Mouse (Mus musculus): ENCODE measurements at regions not wholly inside any gene's neighbourhood (a gene's known extent, or its start where the extent isn't known, plus 50 kb on each side); places are given as distances from the start of the nearest gene placed in this dataset.

DNA sequence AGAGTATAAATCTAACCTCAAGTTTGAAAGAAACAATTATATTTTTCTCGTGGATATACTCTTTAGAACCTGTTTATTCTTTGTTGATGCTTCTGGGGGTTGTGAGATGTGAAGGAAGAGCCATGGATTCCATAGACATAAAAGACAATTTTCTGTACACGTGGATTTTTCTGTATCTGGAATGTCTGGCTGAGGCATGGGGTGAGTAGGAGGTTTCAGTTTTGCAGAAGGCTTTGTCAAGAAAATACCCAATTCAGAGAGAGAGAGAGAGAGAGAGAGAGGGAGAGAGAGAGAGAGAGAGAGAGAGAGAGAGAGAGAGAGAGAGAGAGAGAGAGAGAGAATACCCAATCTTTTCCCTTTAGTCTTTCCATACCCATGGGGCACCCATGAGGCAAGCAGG, 315.0 kb upstream of the Xylt1 start:
- H3K9me3 ChIP-seq (replicated peaks) = no peaks in the 10 kb centered on the region
- 43% methylated on average over 2 of the region's 2 CpGs for WGBS (ENCODE audit: insufficient replicate concordance)
- H3K27ac ChIP-seq = no peak overlapping the region
- no peak for ATAC-seq
- H3K36me3 ChIP-seq = no peaks in the 10 kb centered on the region
- H3K27me3 ChIP-seq (replicated peaks) = no peaks in the 10 kb centered on the region
- no peak overlapping the region for H3K4me2 ChIP-seq
- H3K4me3 ChIP-seq = no peak overlapping the region
- no peak overlapping the region for H3K9ac ChIP-seq
- no peaks in the 10 kb centered on the region for H3K4me1 ChIP-seq

DNA sequence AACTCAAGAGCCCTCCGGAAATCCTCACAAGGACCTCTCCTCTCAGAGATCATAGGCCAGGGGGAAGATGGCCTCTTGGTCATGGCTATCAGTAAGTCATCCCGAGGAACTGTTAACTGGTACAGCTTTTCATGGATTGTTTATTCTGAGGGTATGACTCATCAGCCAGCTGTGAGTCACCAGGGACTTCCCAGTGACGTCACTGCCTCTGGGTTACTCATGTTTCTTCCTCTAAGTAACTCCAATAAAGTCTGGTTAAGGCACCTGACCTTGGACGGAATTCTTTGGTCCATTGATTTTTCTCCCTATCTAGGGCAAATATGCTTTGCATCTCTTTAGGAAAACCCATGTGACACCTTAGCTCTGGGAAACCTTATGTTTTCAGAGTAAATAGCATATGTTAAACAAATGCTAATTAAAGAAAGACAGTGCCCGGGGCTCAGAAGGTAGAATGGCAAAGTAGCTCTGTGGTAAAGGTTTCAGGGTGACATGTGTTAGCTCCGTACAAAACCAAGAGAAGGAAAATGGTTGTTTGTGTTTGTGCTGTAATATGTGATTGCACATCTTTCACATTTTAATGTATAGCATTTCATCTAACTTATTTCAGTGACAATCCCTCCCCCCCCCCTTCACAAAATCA, 289.7 kb upstream of the Xylt1 start:
- Histone ChIP-seq H3K4me2 (no peak overlapping the region), H3K9me3 (replicated peaks) (no peaks in the 10 kb centered on the region), H3K4me1 (no peaks in the 10 kb centered on the region), H3K4me3 (no peak overlapping the region), H3K27me3 (replicated peaks) (no peaks in the 10 kb centered on the region), H3K27ac (no peak overlapping the region), H3K36me3 (no peaks in the 10 kb centered on the region), H3K9ac (no peak overlapping the region)
- no peak for ATAC-seq
- 34% methylated on average over 6 of the region's 6 CpGs for WGBS (ENCODE audit: insufficient replicate concordance)

DNA sequence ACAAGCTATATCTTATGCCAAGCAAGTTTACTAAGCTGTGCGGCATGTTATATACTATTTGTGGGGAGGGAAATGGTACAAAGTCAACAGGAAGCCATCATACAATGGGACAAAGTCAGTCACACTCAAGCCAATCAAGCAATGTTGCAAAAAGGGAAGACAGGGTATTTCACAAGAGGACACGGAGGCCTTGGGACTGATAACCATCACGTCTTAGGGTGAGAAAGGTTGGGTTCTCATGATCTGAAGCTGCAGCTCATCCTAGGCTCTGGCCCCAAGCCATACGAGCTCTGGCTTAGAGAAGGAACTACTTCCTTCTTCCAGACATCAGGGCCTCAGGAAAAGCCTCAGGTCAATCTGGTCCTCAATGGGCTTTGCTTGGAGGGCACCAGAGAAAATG, 287.9 kb upstream of the Xylt1 start:
- H3K4me2 ChIP-seq = no peak overlapping the region
- ATAC-seq = no peak
- no peaks in the 10 kb centered on the region for H3K4me1 ChIP-seq
- no peak overlapping the region for H3K9ac ChIP-seq
- WGBS (ENCODE audit: insufficient replicate concordance) = 32% methylated on average over 4 of the region's 4 CpGs
- no peak overlapping the region for H3K4me3 ChIP-seq
- no peaks in the 10 kb centered on the region for H3K9me3 ChIP-seq (replicated peaks)
- no peak overlapping the region for H3K27ac ChIP-seq
- H3K27me3 ChIP-seq (replicated peaks) = no peaks in the 10 kb centered on the region
- H3K36me3 ChIP-seq = no peaks in the 10 kb centered on the region

DNA sequence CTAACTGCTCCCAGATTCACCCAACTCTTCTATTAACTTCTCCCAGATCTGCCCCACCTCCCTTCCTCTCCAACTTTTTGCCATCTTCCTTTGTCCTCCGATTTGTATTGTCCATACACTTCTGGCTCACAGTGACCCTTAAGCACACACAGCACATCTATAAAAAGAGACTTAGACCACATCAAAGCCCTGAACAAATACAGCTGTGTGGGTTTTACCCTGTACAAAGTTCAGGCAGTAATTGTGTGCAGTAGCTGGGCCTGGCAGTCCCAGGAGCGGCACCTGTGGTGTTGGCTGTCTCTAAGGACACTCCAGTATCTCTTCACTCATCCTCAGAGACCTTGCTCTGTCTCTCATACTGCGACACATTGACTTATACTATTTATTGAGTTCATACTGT, 283.2 kb upstream of the Xylt1 start:
- Histone ChIP-seq H3K27ac (no peak overlapping the region), H3K36me3 (no peaks in the 10 kb centered on the region), H3K9me3 (replicated peaks) (no peaks in the 10 kb centered on the region), H3K9ac (no peak overlapping the region), H3K4me1 (no peaks in the 10 kb centered on the region), H3K27me3 (replicated peaks) (no peaks in the 10 kb centered on the region), H3K4me3 (no peak overlapping the region), H3K4me2 (no peak overlapping the region)
- 53% methylated on average over 3 of the region's 3 CpGs for WGBS (ENCODE audit: insufficient replicate concordance)
- ATAC-seq = no peak

DNA sequence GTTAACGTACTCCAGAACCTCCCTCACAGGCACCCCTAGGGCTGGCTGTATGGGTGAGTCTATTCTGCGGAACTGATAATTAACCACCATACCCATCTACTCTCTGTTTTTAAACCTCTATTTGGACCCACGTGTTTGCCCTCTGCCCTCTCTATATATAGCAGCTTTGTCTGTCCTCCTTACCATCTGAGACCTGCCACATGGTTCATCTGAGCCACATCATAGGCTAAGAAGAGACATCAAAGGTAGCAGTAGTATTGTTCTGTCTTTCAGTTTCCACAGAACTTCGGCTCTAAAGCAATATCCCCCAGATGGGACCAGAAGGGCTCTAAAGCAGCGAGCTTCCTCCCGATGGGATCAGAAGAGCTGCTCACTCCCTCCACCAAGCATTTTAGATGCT, 281.7 kb upstream of the Xylt1 start:
- Histone ChIP-seq H3K9me3 (replicated peaks) (no peaks in the 10 kb centered on the region), H3K27me3 (replicated peaks) (no peaks in the 10 kb centered on the region), H3K4me1 (no peaks in the 10 kb centered on the region), H3K36me3 (no peaks in the 10 kb centered on the region), H3K4me2 (no peak overlapping the region), H3K9ac (no peak overlapping the region), H3K4me3 (no peak overlapping the region), H3K27ac (no peak overlapping the region)
- 69% methylated on average over 6 of the region's 6 CpGs for whole genome bisulfite sequencing (ENCODE audit: insufficient replicate concordance)
- no peak for ATAC-seq

DNA sequence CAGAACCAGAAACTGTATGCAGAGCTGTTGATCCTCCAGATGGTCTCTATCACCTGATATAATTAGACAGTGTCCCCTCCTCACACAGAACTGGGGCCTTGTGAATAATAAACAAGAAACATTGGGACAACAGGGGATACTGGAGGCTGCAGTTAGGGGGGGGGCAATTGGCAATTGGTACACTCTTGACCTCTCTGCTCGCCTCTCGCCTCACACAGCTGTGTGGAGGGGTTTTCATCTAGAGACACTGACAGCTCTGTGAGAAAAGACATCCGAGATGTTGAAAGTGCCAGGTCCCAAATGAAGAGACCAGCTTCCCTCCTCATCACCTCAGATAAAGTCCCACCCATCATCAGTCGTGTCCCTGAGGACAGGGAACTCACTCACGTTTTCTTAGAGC, 277.7 kb upstream of the Xylt1 start:
- Histone ChIP-seq H3K36me3 (no peaks in the 10 kb centered on the region), H3K9ac (no peak overlapping the region), H3K4me2 (no peak overlapping the region), H3K9me3 (replicated peaks) (no peaks in the 10 kb centered on the region), H3K27me3 (replicated peaks) (no peaks in the 10 kb centered on the region), H3K4me3 (no peak overlapping the region), H3K4me1 (no peaks in the 10 kb centered on the region), H3K27ac (no peak overlapping the region)
- no peak for ATAC-seq
- 45% methylated on average over 5 of the region's 5 CpGs for WGBS (ENCODE audit: insufficient replicate concordance)

DNA sequence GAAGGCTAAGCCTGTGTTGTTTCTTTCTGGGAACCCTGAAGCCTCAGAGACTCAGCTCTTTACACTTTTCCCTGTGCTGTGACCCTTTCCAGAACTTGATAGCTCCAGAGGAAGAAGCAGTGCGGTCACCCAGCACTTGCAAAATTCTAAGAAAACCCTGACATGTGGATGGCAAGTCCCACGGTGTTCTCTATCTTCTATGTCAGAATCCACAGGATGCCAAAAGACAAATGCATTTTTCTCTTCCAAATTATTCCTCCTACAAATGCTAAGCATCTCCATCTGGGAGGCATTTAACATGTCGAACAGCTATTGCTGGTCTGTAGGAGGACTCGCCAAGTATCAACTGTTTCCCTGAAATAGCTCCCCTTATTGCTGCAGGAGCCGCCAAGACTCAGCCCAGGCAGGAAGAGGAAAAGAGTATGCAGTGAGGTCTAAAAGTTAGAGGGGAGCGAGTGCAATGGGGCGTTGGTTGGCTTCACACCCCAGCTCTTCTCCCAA, 274.0 kb upstream of the Xylt1 start:
- Histone ChIP-seq H3K4me2 (no peak overlapping the region), H3K36me3 (no peaks in the 10 kb centered on the region), H3K9ac (no peak overlapping the region), H3K4me3 (no peak overlapping the region), H3K4me1 (no peaks in the 10 kb centered on the region), H3K27me3 (replicated peaks) (no peaks in the 10 kb centered on the region), H3K9me3 (replicated peaks) (no peaks in the 10 kb centered on the region), H3K27ac (no peak overlapping the region)
- no peak for ATAC-seq
- WGBS (ENCODE audit: insufficient replicate concordance) = 71% methylated on average over 7 of the region's 7 CpGs

DNA sequence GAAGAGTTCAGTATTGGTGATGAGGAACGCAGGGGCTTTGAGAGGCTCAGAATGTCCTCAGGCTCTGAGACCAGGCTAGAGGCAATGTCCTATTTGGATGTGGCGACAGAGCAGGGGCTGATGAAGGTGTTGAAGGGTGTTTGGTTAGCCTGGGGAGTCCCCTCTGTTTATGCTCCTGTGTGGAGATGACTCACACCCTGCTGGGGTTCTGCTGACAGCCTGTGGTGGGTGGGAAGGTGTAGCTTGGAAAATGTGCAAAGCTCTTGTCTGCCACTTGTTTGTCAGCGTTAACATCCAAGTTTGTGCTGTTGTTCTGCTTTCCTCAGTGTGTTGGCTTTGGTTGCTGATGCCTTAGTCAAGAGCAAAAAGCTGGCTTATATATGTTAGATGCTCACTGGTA, 272.4 kb upstream of the Xylt1 start:
- H3K4me3 ChIP-seq = no peak overlapping the region
- no peaks in the 10 kb centered on the region for H3K36me3 ChIP-seq

DNA sequence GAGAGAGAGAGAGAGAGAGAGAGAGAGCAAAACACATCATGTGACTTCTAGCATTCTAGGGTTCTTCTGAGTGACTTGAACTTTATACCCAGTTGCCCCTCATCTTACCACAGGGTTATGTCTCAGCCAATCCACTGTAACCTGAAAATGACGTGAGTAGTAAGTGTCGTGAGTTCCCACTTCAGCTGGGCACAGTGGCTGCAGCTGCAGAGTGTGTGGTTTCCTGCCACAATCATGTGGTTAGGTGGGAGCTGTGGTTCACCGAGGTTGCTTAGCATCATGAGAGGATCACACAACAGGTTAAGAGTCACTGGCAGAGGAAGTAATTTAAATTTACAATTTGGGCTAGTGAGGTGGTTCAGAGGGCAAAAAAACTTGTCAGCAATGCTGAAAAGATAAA, 253.1 kb upstream of the Xylt1 start:
- ATAC-seq = no peak
- Histone ChIP-seq H3K4me2 (no peak overlapping the region), H3K4me3 (no peak overlapping the region), H3K9ac (no peak overlapping the region), H3K27ac (no peak overlapping the region), H3K36me3 (no peaks in the 10 kb centered on the region), H3K9me3 (replicated peaks) (no peaks in the 10 kb centered on the region; the same call in 1 of the 2 replicates), H3K27me3 (replicated peaks) (no peaks in the 10 kb centered on the region), H3K4me1 (no peaks in the 10 kb centered on the region)
- 19% methylated on average over 3 of the region's 3 CpGs for WGBS (ENCODE audit: insufficient replicate concordance)

More for the DNA sequence above, 272.4 kb upstream of the Xylt1 start:
- no peak for ATAC-seq
- Histone ChIP-seq H3K9ac (no peak overlapping the region), H3K27ac (no peak overlapping the region), H3K9me3 (replicated peaks) (no peaks in the 10 kb centered on the region), H3K4me1 (no peaks in the 10 kb centered on the region), H3K4me2 (no peak overlapping the region), H3K27me3 (replicated peaks) (no peaks in the 10 kb centered on the region)
- WGBS (ENCODE audit: insufficient replicate concordance) = 47% methylated on average over 3 of the region's 3 CpGs

DNA sequence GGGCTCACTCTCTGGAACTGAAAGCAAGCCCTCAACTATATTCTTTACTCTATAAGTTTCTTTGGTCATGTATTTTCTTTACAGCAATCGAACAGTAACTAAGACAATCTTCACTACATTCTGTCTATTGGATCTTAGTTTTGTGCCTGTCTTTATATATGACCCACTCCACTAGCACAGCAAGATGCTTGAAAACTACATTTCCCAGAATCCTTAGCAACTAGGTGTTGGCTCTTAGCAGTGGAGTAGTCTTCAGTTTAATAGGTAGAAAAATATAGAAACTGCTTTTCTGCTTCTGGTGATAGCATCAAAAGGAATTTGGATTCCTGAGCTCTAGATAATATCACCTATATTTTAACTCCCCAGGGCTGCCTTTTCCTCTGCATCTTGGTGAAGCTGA, 245.9 kb upstream of the Xylt1 start:
- Histone ChIP-seq H3K9ac (no peak overlapping the region), H3K4me3 (no peak overlapping the region), H3K27me3 (replicated peaks) (no peaks in the 10 kb centered on the region), H3K4me1 (no peaks in the 10 kb centered on the region), H3K36me3 (no peaks in the 10 kb centered on the region), H3K9me3 (replicated peaks) (no peaks in the 10 kb centered on the region), H3K4me2 (no peak overlapping the region), H3K27ac (no peak overlapping the region)
- ATAC-seq = no peak
- 44% methylated on average over 1 of the region's 1 CpGs for WGBS (ENCODE audit: insufficient replicate concordance)

DNA sequence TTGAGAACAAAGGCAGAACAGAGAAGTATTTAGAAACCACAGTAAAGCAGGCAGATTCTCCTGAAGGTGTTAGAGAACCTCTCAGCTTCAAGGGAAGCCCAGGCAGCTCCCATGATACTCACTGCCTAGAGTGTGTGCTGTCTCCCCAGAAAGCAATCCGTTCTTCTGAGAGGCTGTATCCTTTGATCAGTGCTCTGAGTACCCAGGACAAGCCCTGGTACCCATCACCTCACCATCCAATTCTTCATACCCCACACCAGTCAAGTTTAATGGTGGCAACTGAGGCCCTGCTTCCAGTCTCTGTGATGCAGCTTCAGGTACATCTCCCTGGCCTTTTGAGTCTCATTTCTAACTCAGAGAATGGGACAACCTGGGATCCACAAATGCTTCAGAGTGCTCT, 242.1 kb upstream of the Xylt1 start:
- Histone ChIP-seq H3K9ac (no peak overlapping the region), H3K4me2 (no peak overlapping the region), H3K4me3 (no peak overlapping the region), H3K27me3 (replicated peaks) (no peaks in the 10 kb centered on the region), H3K4me1 (no peaks in the 10 kb centered on the region), H3K36me3 (no peaks in the 10 kb centered on the region), H3K27ac (no peak overlapping the region), H3K9me3 (replicated peaks) (no peaks in the 10 kb centered on the region)
- 50% methylated on average over 1 of the region's 1 CpGs for WGBS (ENCODE audit: insufficient replicate concordance)
- ATAC-seq = no peak

DNA sequence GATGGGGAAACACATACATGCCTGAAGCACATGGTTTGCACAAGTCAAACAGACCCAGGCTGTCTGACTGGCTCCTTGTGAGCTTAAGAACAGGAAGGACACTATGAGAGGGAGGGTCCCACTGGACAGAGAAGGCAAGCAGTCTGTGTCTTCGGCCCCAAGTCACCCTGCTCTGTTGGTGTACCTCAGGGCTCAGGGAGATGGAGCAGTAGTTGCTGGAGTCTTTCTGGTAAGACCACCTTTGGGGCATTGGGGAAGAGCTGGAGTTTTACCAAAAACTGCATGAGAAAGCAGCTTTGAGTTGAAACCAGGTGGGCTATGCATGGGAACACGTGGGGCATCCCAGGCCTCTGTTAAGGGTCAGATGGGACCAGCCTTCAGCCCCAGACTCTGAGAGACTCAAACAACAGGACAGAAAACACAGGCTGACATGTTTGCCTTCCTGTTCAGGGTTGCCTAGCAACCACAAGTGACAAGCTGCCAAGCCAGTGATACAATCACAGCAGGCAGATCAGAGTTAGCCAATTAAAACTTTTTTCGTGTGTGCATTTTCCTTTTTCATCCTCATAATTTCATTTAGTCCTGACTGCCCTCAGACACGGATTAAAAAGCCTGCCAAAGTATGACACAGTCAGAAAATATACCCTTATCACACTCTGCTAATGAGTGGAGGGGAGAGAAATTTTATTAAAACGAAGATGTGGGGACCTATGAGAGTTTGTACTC, 241.4 kb upstream of the Xylt1 start:
- no peaks in the 10 kb centered on the region for H3K36me3 ChIP-seq
- H3K9me3 ChIP-seq (replicated peaks) = no peaks in the 10 kb centered on the region
- WGBS (ENCODE audit: insufficient replicate concordance) = 17% methylated on average over 5 of the region's 5 CpGs
- H3K4me2 ChIP-seq = no peak overlapping the region
- H3K4me3 ChIP-seq = no peak overlapping the region
- no peaks in the 10 kb centered on the region for H3K27me3 ChIP-seq (replicated peaks)
- ATAC-seq = no peak
- H3K27ac ChIP-seq = no peak overlapping the region
- H3K4me1 ChIP-seq = no peaks in the 10 kb centered on the region
- H3K9ac ChIP-seq = no peak overlapping the region

DNA sequence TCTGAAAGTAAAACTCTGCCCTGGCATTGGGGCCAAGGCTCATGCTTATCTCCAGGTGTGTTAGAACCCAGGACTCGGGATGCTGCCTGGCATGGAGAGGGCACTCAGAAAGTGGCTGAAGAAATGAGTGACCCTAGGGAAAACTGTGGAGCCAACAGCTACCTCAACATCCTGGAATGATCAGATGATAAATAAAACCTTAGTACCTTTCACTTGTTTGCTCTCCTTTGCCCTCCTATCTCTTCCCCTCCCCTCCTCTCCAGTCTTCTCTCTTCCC, 240.9 kb upstream of the Xylt1 start:
- WGBS (ENCODE audit: insufficient replicate concordance) = 63% methylated on average over 1 of the region's 1 CpGs
- Histone ChIP-seq H3K9me3 (replicated peaks) (no peaks in the 10 kb centered on the region), H3K36me3 (no peaks in the 10 kb centered on the region), H3K4me2 (no peak overlapping the region), H3K27ac (no peak overlapping the region), H3K9ac (no peak overlapping the region), H3K4me1 (no peaks in the 10 kb centered on the region), H3K4me3 (no peak overlapping the region), H3K27me3 (replicated peaks) (no peaks in the 10 kb centered on the region)
- no peak for ATAC-seq
